Mouse (Mus musculus): ENCODE data around the gene Dnah2.

DNA sequence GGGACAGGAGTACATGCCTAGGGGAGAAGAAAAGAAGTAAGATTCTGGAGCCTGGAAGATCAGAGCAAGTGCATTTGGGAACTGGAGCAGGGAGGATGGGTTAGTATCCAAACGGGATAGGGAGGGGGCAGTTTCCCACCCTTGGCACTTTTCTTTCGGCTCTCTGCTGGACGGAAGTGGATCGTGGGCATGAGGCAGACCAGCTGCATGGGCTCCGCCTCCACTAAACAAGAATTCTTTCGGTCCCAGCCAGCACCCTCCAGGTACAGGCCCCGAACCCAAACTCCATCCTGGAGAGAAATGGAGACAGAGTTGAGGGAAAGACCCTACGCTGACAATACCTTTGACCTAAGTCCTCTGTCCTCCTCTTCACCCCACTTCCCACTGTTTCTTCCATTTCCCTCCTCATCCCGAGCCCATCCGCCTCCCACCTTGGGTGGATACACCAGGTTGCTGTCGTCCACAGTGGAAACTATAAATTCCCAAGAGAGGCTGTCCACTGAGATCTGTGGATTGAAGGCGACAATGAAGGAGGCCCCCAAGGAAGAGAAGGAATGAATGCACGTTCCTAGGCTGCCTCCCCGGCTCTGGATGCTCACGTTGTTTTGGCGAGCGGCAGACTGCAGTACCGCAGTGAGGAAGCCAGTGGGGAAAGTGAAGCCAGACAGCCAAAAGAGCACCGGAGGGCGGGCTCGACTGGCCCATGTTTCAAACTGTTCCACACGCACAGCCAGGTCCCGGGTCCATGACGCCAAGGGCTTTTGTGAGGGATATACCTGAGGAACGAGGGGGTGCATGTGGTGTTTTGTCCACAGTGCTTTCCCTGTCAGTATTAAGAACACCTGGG lies 127.6 kb downstream of the Dnah2 start:
- TF ChIP-seq TAL1 (IDR thresholded peaks at IDR 0.05; ENCODE audit: low read length) (no peak), GATA1 (IDR thresholded peaks at IDR 0.05; ENCODE audit: low read length) (no peak)
